Mouse (Mus musculus) liver, embryonic 16.5 days (tissue): ENCODE results near the gene Fgf13. TPM values are rescaled to one million over a fixed set of nuclear protein-coding genes. Genes with fewer than 3 reads are reported as not detected.

Experiments
- ATAC-seq: fragments of 200-750 bp; cut with Nextera tagmentation; 2 replicates; pipeline ENCODE4 v1.8.0; 2017; ENCODE audit warnings: low read depth, mild to moderate bottlenecking, moderate number of reproducible peaks, moderate library complexity
- H3K27ac ChIP-seq: fragments of 300-500 bp; sonication (generic); 2 replicates; pipeline ENCODE4 v1.5.1; 2014; ENCODE audit warnings: mild to moderate bottlenecking, low read length
- H3K27me3 ChIP-seq: fragments of 300-500 bp; sonication (generic); 2 replicates; pipeline ENCODE4 v1.6.1; 2014; ENCODE audit warnings: low read depth, low read length, mixed read lengths; ENCODE audit not compliant: control insufficient read depth, insufficient read depth
- H3K36me3 ChIP-seq: fragments of 300-500 bp; sonication (generic); 2 replicates; pipeline ENCODE4 v1.6.1; 2014; ENCODE audit warnings: mild to moderate bottlenecking; ENCODE audit not compliant: control insufficient read depth, insufficient read depth
- H3K4me1 ChIP-seq: fragments of 300-500 bp; sonication (generic); 2 replicates; pipeline ENCODE4 v1.6.1; 2014; ENCODE audit warnings: low read depth, low read length, mixed read lengths; ENCODE audit not compliant: control insufficient read depth
- H3K4me2 ChIP-seq: fragments of 300-500 bp; sonication (generic); 2 replicates; pipeline ENCODE4 v1.6.1; 2014; ENCODE audit warnings: low read depth, low read length, mixed read lengths
- H3K4me3 ChIP-seq: fragments of 300-500 bp; sonication (generic); 2 replicates; pipeline ENCODE4 v1.5.1; 2014; ENCODE audit warnings: low read depth, mild to moderate bottlenecking, low read length
- H3K9ac ChIP-seq: fragments of 300-500 bp; sonication (generic); 2 replicates; pipeline ENCODE4 v1.6.1; 2014; ENCODE audit warnings: low read depth, low read length
- H3K9me3 ChIP-seq: fragments of 300-500 bp; sonication (generic); replicated peaks from 2 replicates; pipeline ENCODE4 v1.6.1; 2016; ENCODE audit warnings: low read length; ENCODE audit not compliant: control insufficient read depth
- WGBS: fragments of 180-500 bp; shearing (Covaris S2); extraction: QIAGEN DNeasy Blood & Tissue Kit; methylation state at CpG from one replicate; pipeline ENCODE4 v1.1.7; 2014; ENCODE audit not compliant: insufficient replicate concordance; 5-methylcytosine and 5-hydroxymethylcytosine counted together
- polyA plus RNA-seq: library from polyadenylated mRNA; unstranded; fragments of >200 nt; fragmentation: Nextera tagmentation; extraction: Ambion mirVana; gene quantifications from 2 replicates; pipeline ENCODE4 v1.2.1, GENCODE M21; 2015

The Fgf13 gene
- polyA plus RNA-seq, 1 experiment from 2014 or later = 1.4 TPM

DNA sequence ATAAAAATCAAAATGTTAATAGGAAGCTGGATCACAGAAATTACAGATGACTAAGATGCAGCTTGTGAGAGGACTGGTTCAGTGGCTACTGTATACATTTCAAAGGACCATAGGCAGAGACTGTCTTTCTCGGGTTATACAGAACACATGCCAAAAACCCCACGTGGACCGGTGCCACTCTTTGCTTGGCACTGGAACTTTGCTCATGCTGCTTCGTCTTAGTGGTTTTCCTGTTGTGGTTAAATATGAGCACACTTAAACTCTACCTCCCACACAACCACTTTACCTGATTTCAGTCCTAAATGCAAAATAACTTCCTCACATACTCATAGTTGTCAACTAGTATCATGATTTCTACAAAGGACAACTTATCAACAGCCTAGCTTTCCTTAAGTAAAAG is 59.6 kb downstream of the Fgf13 start:
- H3K9ac ChIP-seq = no peak overlapping the region
- H3K4me3 ChIP-seq = no peak overlapping the region
- no peak overlapping the region for H3K4me2 ChIP-seq
- WGBS = 27% methylated on average over 4 of the region's 4 CpGs
- ATAC-seq = no peak
- H3K9me3 ChIP-seq = no peaks in the 10 kb centered on the region
- H3K27ac ChIP-seq = no peak overlapping the region
- no peaks in the 10 kb centered on the region for H3K36me3 ChIP-seq
- H3K4me1 ChIP-seq = no peaks in the 10 kb centered on the region
- H3K27me3 ChIP-seq = no peaks in the 10 kb centered on the region

DNA sequence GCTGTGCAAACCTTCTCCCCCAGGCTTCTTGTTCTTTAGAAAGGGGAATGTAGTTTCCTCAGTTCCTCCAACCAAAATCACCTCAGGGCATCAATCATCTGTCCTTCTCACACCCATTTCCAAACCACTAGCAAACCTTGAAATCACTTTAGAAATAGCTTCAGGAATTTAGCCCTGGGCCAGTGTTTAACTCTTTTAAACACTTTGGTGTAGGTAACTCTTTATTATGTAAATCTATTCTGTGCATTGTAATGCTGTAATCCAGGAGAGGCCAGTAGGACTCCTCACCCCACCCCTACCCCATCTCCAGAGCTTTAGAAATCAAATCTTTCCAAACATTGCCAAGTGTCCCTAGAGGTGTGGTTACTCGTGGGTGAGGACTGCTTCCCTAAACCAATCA is 74.5 kb downstream of the Fgf13 start:
- Histone ChIP-seq H3K9ac (no peak overlapping the region), H3K27ac (no peak overlapping the region), H3K27me3 (no peaks in the 10 kb centered on the region), H3K4me1 (no peaks in the 10 kb centered on the region), H3K4me2 (no peak overlapping the region), H3K4me3 (no peak overlapping the region), H3K9me3 (no peaks in the 10 kb centered on the region), H3K36me3 (no peaks in the 10 kb centered on the region)
- 28% methylated on average over 1 of the region's 1 CpGs for WGBS
- ATAC-seq = no peak

DNA sequence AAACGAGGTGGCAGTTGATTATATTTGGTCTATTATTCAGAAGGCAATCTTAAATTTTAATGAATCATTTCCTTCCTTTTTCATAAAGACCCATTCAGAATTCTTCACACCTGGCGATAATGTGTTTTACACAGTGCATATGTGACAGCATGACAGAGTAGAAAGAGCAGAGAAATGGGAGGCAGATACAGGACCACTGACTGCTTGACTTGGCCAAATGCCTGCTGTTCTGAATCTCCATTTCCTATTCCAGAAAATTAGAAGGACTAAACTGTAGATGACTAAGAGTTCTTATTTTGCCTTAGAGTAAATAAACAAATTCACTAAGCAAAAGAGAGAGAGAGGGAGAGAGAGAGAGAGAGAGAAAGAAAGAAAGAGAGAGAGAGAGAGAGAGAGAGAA is 82.4 kb downstream of the Fgf13 start:
- Histone ChIP-seq H3K27ac (no peak overlapping the region), H3K9me3 (no peaks in the 10 kb centered on the region), H3K27me3 (no peaks in the 10 kb centered on the region), H3K9ac (no peak overlapping the region), H3K36me3 (no peaks in the 10 kb centered on the region), H3K4me2 (no peak overlapping the region), H3K4me3 (no peak overlapping the region), H3K4me1 (no peaks in the 10 kb centered on the region)
- no peak for ATAC-seq
- 42% methylated on average over 2 of the region's 2 CpGs for WGBS

DNA sequence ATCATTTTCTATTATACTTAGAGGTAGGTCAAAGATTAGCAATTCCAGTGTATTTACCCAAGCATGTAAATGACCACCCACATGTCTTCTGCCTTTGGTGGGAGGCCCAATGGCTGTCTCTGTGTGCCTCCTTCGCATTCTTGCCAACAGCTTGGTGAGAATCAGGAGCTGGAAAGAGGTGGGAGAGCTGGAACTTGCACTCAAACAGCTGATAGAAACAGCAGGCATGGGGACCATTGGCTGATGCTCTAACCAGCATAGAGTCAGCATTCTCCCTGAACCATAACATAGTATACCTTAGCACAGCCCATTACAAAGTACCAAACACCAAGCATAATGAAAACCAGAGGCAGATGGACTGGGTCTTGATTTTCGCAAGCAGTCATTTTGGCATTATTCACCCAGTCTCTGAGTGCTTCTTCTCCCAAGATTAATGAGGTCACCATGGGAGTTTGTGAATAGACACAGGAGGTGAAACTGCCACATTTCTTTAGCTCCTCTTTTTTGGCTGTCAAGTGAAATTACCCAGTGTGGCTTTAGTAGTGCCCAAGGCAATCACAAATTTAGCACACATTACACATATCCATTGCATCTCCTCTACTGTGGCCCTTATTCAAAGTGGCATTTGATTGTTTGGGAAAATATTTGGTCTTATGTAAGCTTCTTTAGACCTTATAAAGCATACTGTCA is 165.1 kb downstream of the Fgf13 start:
- WGBS = 50% methylated on average over 2 of the region's 2 CpGs

DNA sequence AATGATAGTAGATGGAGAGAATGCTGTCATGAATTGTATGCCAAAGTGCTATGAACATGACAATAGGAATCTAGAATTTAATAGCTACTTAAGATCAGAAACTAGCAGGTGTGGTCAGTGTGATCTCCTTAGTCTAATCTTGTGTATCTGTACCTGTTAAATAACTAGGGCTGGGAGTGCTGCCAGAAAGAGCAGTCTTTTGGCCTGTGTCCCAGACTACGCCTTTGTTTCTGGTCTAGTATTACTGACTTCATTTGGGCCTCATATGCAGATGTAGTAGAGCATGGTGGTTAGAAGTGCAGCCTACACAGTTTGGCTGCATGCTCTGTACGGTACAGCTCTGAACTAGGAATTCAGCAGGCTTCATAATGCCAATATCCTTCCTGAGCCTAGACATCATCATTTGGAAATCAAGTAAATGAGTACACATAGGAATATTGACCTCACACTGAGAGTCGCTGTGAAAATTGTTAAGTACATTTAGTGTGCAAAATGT is 276.9 kb downstream of the Fgf13 start:
- no peaks in the 10 kb centered on the region for H3K36me3 ChIP-seq
- H3K27ac ChIP-seq = no peak overlapping the region
- no peak overlapping the region for H3K4me3 ChIP-seq
- 58% methylated on average over 3 of the region's 3 CpGs for WGBS
- H3K4me2 ChIP-seq = no peak overlapping the region
- H3K9ac ChIP-seq = no peak overlapping the region
- H3K27me3 ChIP-seq = no peaks in the 10 kb centered on the region
- H3K4me1 ChIP-seq = no peaks in the 10 kb centered on the region
- H3K9me3 ChIP-seq = no peaks in the 10 kb centered on the region
- ATAC-seq = no peak

More for the DNA sequence above, 165.1 kb downstream of the Fgf13 start:
- Histone ChIP-seq H3K4me2 (no peak overlapping the region), H3K9me3 (no peaks in the 10 kb centered on the region), H3K36me3 (no peaks in the 10 kb centered on the region), H3K27ac (no peak overlapping the region), H3K9ac (no peak overlapping the region), H3K4me3 (no peak overlapping the region), H3K4me1 (no peaks in the 10 kb centered on the region), H3K27me3 (no peaks in the 10 kb centered on the region)
- ATAC-seq = no peak

DNA sequence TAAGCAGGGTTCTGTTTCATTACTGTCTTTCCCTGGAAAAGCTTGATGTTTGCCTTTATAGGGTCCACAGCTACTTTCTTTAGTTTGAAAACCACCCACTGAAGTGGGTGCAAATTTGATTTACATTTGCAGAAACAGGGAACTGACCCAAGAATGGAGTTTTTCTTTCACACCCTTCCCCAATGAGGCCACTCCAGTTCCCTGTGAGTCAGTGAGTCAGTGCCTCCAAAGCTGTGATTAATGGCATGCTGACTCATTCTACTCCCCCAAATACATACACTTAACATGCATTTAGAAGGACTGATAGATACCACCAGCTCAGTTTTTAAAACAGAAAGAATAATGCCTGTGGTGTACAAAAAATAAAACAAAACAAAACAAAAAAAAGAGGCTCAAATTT is 316.3 kb downstream of the Fgf13 start:
- ATAC-seq = no peak
- H3K9me3 ChIP-seq = no peaks in the 10 kb centered on the region
- no peak overlapping the region for H3K4me2 ChIP-seq
- no peaks in the 10 kb centered on the region for H3K4me1 ChIP-seq
- H3K27ac ChIP-seq = no peak overlapping the region
- no peak overlapping the region for H3K9ac ChIP-seq
- H3K36me3 ChIP-seq = no peaks in the 10 kb centered on the region
- no peaks in the 10 kb centered on the region for H3K27me3 ChIP-seq
- no peak overlapping the region for H3K4me3 ChIP-seq

DNA sequence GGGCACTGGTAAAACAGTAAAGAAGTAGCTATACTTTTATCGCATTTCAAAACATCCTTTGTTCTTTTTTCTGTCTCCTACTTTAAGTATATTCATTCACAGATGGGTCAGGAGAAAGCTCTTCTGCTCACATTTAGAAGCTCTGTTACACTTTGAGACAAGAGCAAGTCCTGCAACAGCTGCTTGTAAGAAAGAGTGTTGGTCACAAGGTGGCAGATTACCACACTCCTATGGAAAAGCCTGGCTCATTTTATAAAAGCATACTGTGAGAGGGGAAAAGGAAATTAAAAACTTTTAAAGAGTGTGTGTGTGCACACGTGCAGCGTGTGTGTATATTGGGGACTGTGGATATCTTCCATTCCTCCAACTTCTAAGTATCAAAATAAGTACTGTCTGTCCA is 324.1 kb downstream of the Fgf13 start:
- ATAC-seq = no peak
- Histone ChIP-seq H3K4me3 (no peak overlapping the region), H3K9ac (no peak overlapping the region), H3K36me3 (no peaks in the 10 kb centered on the region), H3K27me3 (no peaks in the 10 kb centered on the region), H3K9me3 (no peaks in the 10 kb centered on the region), H3K4me2 (no peak overlapping the region), H3K27ac (no peak overlapping the region), H3K4me1 (no peaks in the 10 kb centered on the region)
- 56% methylated on average over 3 of the region's 3 CpGs for WGBS

DNA sequence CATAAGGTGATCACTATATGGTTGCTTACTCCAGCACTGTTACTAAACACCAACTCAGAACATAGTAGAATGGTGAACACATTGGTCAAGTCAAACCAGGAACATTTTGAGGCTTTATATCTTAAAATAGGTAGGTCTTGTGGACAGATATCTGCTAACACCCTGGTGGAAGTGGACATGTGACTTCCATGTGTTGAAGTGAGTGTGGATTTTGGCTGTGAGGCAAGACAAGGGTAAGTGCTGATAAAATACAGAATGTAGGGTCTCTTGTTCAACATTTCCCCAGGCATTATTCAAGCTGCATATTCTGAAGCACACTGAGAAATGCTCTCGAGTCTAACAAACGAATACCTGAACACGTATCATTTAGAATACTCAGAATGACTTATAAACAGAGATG is 324.7 kb downstream of the Fgf13 start:
- H3K9ac ChIP-seq = no peak overlapping the region
- WGBS = 72% methylated on average over 3 of the region's 3 CpGs
- H3K27ac ChIP-seq = no peak overlapping the region
- H3K36me3 ChIP-seq = no peaks in the 10 kb centered on the region
- no peak overlapping the region for H3K4me3 ChIP-seq
- no peaks in the 10 kb centered on the region for H3K4me1 ChIP-seq
- H3K9me3 ChIP-seq = no peaks in the 10 kb centered on the region
- no peak for ATAC-seq
- H3K4me2 ChIP-seq = no peak overlapping the region
- H3K27me3 ChIP-seq = no peaks in the 10 kb centered on the region

DNA sequence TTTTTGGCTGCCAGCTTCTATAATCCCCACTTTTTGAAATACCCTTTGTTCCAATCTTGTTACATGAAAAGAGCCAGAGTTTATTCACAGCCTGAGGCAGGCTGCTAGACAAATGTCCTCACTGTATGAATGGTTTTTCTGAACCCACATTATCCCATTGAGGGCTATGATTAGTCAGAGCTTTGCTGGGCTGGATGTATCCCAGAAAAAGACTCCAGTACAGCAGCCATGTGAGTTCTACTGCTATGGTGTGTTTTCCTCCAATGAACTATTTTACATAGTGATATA is 326.5 kb downstream of the Fgf13 start:
- Histone ChIP-seq H3K36me3 (no peaks in the 10 kb centered on the region), H3K4me3 (no peak overlapping the region), H3K4me2 (no peak overlapping the region), H3K9me3 (no peaks in the 10 kb centered on the region), H3K9ac (no peak overlapping the region), H3K27ac (no peak overlapping the region), H3K4me1 (no peaks in the 10 kb centered on the region), H3K27me3 (no peaks in the 10 kb centered on the region)
- ATAC-seq = no peak
